Mouse (Mus musculus) left cerebral cortex, adult 18-20 months (tissue): ENCODE measurements around the gene Tmem87b. TPM values are rescaled to one million over a fixed set of nuclear protein-coding genes. Genes with fewer than 3 reads are reported as not detected.

Source experiments
- DNase-seq, 2 experiments: peaks; one replicate each; pipeline ENCODE4 v3.0.0; 2021 to 2022; ENCODE audit warnings: low spot score in 2 of 2, mixed read lengths in 1 of 2
- long read RNA-seq, 2 experiments: library from polyadenylated mRNA; stranded (forward); transcript quantifications; one replicate each; pipeline ENCODE4 v2.0.0; 2021
- total RNA-seq, 2 experiments: library from RNA; stranded (reverse); gene quantifications; 2 replicates each; pipeline ENCODE4 v1.2.3; 2021

The Tmem87b gene
- total RNA-seq = 10 to 100 TPM; 32.1 to 33.9 TPM
- long read RNA-seq, experiment 1, full-length matches to known transcripts = 3 of 54 reads
- long read RNA-seq, experiment 1, partial matches to known transcripts = 1 of 54 reads
- long read RNA-seq, experiment 1, other reads (novel, unspliced or antisense) = 50 of 54 reads
- long read RNA-seq, experiment 2, full-length matches to known transcripts = 2 of 32 reads
- long read RNA-seq, experiment 2, partial matches to known transcripts = 4 of 32 reads
- long read RNA-seq, experiment 2, other reads (novel, unspliced or antisense) = 26 of 32 reads

DNA sequence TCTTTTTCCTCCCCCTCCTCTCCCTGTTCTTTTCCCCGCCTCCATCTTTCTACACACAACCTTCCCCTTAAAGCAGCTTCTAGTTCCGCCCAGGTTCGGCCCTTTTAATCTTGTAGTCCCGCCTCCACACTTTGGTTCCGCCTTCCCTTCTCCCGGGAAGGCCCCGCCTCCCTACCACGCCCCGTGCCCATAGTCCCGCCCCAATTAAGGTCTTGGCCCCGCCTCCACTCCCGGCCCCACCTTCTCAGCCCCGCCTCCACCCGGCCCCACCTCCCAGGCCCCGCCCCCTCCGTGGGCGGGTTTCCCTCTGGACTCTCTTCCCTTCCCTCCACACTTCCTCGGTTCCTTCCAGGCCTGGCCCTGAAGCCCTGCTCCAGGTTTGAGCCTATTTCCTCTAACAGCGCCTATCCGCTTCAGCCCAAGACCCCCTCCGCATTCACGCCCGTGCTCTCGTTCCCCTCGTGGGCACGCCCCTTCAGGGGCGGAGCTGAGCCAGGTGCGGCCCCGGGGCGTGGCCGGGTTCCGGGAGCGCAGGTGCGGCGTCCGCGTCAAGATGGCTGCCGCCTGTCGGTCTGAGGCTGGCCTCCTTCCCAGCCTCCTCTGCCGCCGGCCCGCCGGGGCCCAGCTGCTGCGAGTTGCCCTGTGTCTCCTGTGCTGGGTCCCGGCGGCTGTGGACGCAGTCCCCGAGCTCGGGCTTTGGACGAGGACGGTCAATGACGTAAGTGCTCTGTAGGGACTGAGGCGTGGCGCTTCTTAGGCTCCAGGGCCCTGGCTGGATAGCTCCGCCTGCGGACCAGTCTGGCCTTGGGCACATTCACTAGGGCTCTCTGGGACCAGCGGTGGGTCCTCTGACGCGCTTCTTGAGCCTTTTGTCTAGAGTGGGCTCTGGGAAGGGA lies at the start of gene Tmem87b:
TSS of gene Tmem87b (plus strand) at position 333 of the 896 bp plus-strand sequence.
- peak; percentile 96 to 97 for DNase-seq

- no peak for DNase-seq
Observed at GRCm38 (mm10) chr2:128768545-128769247, 49.2 kb upstream of the Tmem87b start.

GRCm38 (mm10) chr2:128770557-128770956 lies 47.4 kb upstream of the Tmem87b start:
- DNase-seq = no peak

DNA sequence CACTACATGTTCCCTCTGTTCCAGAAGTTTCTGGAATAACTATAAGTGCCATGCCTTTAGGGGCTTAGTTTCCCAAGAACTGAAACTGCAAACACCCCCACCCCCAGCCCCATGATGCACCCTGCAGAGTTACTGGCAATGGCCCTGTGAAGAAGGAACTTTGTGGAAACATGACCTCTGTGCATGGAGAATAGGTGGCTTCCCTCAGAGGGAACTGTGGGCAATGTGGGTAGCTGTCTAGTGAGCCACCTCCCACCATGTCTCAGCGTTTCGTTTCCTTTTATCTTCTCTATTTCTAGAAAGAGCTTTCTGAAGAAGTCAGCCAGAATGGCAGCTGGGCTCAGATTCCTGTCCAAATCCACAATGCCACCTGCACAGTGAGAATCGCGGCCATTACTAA lies 46.9 kb upstream of the Tmem87b start:
- DNase-seq = no peak

GRCm38 (mm10) chr2:128771750-128772338 lies 46.1 kb upstream of the Tmem87b start:
- DNase-seq = no peak

DNA sequence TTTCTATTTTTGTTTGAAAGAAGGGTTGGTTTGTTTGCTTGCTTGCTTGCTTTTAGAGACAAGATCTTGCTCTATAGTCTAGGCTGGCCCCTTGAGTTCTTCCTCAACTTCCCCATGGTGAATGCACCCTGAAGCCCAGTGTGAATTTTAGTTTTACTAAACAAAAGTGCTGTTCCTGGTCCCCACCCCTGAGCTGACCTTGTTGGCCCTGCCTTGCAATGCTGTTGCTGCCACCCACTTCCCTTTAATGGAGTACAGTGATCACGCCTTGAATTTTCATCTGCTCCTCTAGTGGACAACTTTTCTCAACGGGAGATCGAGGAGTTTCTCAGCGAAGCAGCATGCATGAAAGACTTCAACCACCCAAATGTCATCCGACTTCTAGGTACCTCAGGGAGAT lies 35.7 kb upstream of the Tmem87b start:
- no peak for DNase-seq

DNA sequence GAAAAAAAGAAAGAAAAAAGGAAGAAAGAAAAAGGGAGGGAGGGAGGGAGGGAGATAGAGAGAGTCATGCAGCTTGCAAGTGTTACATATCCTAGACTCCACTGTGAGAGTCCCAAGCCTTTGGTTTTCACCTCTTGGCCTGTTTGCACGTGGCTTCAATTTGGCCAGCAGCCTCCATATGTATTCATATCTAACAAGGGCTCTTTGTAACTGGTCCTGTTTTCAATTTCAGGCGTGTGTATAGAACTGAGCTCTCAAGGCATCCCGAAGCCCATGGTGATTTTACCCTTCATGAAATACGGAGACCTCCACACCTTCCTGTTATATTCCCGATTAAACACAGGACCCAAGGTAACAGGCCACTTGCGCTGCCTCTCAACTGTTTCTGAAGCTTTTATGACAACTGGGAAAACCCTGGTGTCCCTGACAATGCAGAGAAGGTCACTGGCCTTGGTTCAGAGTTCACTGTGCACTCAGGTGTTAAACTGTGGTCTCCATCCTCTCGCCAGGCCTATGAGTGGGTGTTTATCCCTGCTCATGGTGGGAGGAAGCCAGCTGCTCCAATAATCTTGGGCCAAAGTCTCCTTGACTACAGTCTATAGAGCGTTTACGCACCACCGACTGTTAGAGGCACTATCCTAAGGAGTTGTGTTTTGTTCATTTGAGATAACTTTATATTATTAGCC lies 34.1 kb upstream of the Tmem87b start:
- DNase-seq = no peak

DNA sequence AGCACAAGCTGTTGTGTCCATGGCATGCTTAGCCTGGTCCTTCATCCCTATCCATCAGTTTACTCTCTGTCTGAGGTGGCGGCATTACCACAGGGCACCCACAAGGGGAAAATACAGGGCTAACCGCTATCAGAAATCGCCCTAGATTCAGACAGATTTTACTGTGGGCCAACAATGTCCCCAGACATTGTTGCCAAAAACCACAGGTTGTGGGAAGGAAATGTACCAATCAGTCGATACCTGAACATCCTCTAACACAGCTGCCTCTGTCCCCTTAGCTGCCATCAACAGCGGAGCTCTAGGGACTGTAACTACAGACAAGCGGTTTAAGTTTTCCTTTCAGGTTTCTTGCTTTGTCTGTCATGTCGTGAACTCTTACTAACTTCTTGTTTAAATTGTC lies 33.1 kb upstream of the Tmem87b start:
- no peak for DNase-seq

DNA sequence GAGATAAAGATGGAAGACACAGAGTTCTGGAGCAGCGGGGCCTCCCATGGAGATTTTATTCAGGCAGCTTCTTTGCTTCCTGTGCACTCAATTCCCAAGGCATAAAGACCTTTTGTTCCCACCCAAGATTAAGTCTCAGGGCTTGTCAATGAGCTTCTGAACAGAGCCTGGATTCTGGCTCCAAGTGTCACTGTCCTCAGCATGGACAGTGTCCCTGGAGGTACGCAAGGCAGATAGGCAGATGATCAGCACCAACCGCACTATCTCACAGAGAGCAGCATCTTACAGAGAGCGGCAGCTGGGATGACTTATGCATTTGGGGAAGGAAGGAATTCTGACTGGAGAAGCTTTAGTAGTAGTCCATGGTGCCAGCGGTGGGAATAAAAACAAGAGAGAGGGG lies 31.6 kb upstream of the Tmem87b start:
- DNase-seq = no peak

- no peak for DNase-seq
Observed at GRCm38 (mm10) chr2:128786795-128787194, 31.1 kb upstream of the Tmem87b start.

DNA sequence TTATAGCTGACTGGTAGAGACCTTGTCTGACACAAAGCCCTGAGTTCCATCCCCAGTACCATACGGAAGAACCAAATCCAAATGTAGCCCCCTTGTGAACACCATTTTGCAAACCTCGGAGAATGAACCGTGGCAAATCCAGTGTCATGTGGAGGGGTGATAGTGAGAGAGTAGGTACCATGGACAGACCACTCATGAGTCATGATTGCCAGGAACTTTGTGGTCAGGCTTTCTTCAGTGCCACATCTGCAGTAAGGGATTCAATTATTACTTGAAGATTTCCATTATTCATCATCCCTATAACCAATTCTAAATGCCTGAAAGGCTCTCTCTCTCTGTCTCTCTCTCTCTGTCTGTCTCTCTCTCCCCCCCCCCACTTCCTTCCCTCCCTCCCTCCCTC lies 30.1 kb upstream of the Tmem87b start:
- DNase-seq = no peak

DNA sequence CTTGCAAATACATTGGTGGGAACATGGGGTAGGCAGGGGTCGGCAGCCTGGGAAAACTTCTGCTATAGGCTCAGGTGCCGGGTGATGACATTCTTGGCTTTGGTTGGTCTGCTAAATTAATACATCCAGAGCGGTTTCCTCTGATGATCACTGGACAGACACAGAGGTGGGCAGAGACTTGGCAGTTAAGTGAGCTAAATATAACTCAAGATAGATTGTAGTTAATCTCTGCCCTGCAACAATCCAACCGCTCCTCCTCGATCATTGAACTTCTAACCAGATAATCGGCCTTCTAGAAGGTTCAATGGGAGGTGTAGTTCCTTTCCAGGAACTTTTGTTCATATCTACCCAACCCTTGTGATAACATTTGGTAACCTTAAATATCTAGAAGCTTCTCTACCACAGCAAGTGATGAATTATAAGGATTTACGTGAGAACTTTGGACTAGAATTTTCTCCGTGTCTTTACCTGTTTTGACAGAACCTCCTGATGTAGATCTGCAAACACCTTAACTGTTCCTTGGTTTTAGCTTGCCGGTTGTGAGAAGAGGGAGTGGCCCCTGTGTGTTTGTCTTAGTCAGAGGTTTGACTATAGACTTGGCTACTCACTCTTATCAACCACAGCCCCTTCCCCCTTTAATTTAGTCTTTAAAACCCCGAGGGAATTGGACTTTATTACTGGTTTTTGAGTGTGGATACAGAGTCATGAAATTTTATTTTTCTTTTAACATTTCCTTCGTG lies 26.9 kb upstream of the Tmem87b start:
- DNase-seq = no peak

- no peak for DNase-seq
Observed at GRCm38 (mm10) chr2:128793958-128794357, 24.0 kb upstream of the Tmem87b start.

DNA sequence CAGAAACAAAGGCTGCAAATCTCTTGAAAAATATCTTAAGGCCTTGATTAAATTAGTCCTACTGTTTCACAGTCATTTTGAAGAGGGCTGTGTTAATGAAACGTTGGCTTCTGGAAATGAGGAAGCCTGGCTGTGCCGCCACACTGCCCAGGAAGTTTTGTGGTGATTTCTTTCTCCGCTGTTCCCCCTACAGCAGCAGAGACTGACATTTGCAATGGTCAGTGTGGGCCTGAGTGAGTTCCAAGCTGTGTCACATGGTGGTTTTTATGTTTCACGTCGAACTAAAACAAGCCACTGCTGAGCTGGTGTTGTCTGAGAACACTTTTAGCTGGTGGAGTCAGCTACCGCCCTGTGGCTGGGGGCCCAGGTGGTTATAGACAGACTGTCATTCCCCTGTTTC lies 21.5 kb upstream of the Tmem87b start:
- DNase-seq = no peak

GRCm38 (mm10) chr2:128803441-128803840 lies 14.5 kb upstream of the Tmem87b start:
- no peak for DNase-seq

- no peak for DNase-seq
Observed at GRCm38 (mm10) chr2:128805341-128805740, 12.6 kb upstream of the Tmem87b start.

DNA sequence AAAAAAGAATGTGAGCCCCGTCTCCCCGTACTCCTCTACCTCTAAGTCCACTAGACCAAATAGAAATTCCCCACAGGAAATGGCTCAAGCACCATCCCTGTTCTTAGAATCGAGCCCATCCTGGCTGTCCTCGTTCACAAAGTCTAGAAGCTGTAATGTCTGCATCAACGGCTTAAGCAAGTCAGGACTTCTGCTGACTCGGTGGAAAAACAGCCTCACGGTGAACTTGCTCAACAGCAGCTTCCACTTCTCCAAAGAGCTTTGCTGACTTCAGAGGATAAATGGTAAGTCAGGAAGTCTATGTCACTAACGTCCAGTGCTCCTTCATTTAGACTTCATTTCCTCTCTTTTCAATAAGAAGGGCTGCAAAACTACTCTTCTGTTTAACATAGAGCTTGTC lies 11.4 kb upstream of the Tmem87b start:
- no peak for DNase-seq

GRCm38 (mm10) chr2:128812761-128813160 lies 5.2 kb upstream of the Tmem87b start:
- DNase-seq = no peak

DNA sequence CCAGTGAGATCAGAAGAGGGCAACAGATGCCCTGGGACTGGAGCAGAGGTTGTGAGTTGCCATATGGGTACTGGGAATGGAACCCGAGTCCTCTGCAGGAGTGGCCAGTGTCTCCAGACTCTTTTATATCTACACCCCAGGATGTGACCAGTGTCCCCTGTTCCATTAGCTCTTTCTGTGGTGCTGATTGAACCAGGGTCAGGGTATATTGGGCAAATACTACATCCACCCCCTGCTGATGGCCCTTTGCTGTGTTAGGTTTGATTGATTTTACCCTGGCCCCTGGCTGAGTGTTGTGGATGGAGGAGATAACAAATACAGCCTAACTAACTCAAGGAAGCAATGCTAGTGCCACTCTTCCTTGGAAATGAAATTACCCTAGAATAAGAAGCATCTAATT lies 1.6 kb upstream of the Tmem87b start:
- DNase-seq = no peak

GRCm38 (mm10) chr2:128816916-128817315 lies 1.0 kb upstream of the Tmem87b start:
- no peak for DNase-seq
